Mouse (Mus musculus) ES-Bruce4 (cell line): Measurements from ENCODE around the gene Ubr3.

Experiments used
- CTCF ChIP-seq: IDR thresholded peaks from one replicate; pipeline ENCODE4 v1.8.1; 2011; ENCODE audit warnings: low read depth, low read length
- EP300 ChIP-seq: IDR thresholded peaks from 2 replicates; pipeline ENCODE4 v1.6.1; 2011; ENCODE audit warnings: low read depth, low read length; ENCODE audit not compliant: insufficient read depth
- POLR2A ChIP-seq: IDR thresholded peaks from one replicate; pipeline ENCODE4 v1.8.1; 2011; ENCODE audit warnings: low read length; ENCODE audit not compliant: insufficient read depth

DNA sequence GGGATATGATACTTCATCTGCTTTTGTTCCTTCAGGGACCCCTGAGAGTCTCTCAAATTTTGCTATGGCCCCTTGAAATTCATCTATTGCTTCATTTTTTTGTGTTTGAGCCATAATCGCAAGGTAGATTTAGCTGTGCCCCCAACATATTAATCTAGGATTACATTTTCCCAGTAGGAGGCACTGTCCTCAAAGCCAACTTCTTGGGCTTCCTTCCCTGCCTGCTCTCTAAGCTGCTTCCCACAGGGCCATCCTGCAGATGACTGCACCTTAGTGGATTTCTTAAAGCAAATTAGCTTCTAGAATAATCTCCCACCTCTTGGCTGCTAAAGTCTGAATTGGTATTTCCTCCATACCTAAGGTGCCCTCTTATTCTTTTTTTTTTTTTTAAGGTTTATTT is 39.2 kb upstream of the Ubr3 start:
- no peak for TF ChIP-seq POLR2A
- peak; percentile 33 for TF ChIP-seq CTCF
- TF ChIP-seq EP300 = no peak
